Mouse (Mus musculus) spleen, adult 18-20 months (tissue): ENCODE results near the gene Hcn2.
"Not testable (repeated sequence)": the region's sequence is repeated elsewhere in the genome, so short reads cannot be mapped to it uniquely, and the experiment has no call there.

Source experiments
- DNase-seq, 2 experiments: peaks; one replicate each; pipeline ENCODE4 v3.0.0; 2022; ENCODE audit warnings: mixed read lengths in 2 of 2

The Hcn2 gene

GRCm38 (mm10) chr10:79687513-79687912, 28.9 kb upstream of the Hcn2 start:
- DNase-seq = no peak

- DNase-seq = no peak
These were observed 27.7 kb upstream of the Hcn2 start, which contains the start of gene Gzmm for GRCm38 (mm10) chr10:79688720-79689119. Gene Gzmm, plus strand, starts transcription at chr10:79689020.

DNA sequence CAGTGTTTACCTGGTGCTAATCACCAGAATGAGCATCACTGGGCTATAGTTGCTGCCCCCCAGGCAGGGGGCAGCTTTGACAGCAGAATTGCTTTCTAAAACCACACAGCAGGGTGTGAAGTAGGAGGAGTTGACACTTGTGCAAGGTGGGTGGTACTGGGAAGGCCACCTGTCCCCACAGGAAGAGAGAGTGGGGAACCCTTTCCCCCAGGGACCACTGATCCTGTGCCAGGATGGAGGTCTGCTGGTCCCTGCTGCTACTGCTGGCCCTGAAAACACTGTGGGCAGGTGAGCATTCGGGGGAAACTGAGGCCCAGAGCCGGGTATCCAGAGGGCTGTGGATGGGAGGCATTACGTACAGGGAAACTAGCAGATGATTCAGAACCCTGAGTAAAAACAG, 27.3 kb upstream of the Hcn2 start:
- DNase-seq = no peak

GRCm38 (mm10) chr10:79691986-79692548, 24.4 kb upstream of the Hcn2 start:
- DNase-seq = no peak

DNA sequence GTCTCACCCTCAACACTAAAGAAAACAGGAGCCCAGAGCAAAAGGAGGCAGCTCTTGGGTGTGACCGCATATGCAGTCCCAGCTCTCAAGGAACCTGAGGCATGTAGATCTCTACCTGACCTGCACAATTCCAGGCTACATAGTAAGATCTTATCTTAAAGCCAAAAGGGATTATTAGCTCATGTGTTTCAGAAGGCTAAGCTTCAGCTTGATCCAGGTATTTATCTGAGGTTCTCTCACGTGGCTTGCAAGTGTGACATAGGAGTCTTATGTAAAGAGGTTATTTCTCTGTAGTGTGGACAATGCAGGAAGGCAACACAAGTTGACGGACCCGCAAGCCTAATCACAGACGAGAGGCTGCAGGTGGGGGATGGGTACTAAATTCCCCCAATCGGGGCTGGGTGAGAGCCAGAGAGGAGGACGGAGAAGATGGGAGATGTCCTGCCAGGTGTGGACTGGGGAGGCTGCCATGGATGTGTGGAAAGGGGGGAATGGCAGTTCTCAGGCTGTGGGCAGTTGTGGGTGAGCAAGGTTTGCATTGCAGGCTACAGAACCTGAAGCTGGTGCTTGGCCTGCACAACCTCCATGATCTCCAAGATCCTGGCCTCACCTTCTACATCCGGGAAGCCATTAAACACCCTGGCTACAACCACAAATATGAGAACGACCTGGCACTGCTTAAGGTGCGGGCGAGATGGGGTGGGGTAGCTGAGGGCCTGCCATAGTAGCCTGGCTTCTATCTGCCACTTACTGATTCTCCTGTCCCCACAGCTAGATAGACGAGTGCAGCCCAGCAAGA, 22.7 kb upstream of the Hcn2 start:
- no peak for DNase-seq

DNA sequence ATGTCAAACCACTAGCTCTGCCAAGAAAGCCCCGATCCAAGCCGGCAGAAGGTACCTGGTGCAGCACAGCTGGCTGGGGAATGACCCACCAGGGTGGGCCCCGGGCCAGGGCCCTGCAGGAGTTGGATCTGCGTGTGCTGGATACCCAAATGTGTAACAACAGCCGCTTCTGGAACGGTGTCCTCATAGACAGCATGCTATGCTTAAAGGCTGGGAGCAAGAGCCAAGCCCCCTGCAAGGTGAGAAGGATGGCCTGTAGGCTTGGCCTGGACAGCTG, 22.1 kb upstream of the Hcn2 start:
- no peak for DNase-seq

- DNase-seq = peak; percentile 53 to 77
These were observed 21.0 kb upstream of the Hcn2 start for GRCm38 (mm10) chr10:79695231-79696128.

GRCm38 (mm10) chr10:79696129-79696651, 20.2 kb upstream of the Hcn2 start:
- no peak for DNase-seq

GRCm38 (mm10) chr10:79697916-79698315, 18.5 kb upstream of the Hcn2 start:
- no peak for DNase-seq

DNA sequence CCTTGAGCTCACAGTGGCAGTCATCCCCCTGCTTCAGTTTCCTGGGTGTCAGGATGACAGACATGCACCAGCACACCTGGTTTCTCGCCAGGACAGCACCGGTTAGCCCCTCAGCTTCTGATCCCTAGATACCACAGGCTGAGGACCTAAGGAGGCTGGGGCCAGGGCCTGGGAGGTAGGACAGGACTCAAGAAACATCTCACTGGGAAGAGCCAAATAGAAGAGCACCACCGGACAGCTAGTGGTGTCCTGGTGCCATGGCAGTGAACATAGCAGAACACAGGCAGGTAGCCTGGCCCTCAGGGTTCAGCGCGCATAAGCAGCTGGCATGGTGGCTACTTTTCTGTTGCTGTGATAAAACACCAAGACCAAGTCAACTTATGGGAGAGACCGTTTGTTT, 18.0 kb upstream of the Hcn2 start:
- DNase-seq = no peak

DNA sequence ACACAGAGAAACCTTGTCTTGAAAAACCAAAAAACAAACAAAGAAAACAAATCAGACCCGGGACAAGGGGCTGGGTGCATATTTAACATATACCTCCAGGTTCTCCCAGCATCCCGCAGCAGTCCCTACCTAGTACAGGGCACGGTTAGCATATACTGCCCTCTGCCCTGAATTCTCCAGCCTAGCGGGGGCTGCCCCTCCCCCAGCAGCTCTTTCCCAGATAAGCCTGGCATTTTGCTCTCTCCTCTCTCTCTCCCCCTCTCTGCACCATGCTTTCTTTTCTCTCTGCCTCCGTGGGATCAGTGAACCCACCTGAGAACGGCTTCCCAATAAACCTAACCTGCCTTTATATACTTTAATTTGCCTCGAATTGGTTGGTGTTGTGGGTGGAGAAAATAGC, 15.8 kb upstream of the Hcn2 start:
- DNase-seq = no peak

DNA sequence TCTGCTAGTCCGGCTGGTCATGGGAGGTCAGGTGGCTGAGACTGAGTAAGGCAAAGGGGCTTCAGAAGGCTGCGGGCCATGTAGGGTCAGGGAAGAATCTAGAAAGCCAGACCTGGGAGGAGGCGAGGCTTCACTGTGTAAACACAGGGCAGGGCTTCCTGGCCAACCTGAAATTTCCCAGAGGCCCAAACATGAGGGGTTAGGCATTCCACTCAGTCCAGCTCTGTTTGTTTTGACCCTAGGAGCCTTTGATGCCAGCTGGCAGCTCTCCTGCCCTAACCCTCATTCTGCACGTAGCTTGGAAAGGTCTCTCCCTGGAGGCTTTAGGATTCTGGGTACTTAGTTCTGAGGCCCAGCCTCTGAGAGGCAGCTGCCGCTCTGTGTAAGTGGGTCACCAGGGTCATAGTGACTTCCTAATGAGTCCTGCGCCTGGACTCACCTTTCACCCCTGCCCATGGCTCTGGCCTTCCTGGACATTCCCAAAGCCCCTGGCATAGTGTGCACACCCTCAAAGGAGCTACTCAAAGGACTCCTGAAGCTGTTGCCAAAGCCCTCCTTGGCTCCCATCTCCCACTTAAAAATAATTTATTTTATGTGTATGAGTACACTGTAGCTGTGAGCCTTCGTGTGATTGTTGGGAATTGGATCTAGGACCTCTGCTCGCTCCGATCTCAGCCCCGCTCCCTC, 14.8 kb upstream of the Hcn2 start:
- no peak for DNase-seq

DNA sequence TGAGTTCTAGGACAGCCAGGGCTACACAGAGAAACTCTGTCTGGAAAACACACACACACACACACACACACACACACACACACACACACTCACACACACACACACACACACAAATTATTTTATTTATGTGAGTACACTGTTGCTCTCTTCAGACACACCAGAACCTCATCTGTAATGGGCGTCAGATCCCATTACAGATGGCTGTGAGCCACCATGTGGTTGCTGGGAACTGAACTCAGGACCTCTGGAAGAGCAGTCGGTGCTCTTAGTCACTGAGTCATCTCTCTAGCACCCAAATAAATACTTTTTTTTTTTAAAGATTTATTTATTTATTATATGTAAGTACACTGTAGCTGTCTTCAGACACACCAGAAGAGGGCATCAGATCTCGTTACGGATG, 13.5 kb upstream of the Hcn2 start:
- DNase-seq = not testable (repeated sequence)

DNA sequence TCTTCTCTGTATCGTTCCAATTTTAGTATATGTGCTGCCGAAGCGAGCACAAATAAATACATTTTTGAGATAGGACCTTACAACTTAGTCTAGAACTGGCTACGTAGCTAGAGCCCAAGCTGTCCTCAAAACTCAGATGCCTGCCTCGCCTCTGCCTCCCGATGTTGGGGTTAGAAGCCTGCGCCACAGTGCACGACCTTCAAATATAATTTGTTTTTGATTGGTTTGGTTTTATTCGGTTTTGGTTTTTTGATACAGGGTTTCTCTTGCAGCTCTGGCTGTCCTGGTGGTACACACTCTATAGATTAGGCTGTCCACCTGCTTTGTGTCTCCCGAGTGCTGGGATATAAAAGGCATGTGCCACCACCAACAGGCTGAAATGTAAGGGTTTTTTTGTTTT, 12.9 kb upstream of the Hcn2 start:
- DNase-seq = no peak

DNA sequence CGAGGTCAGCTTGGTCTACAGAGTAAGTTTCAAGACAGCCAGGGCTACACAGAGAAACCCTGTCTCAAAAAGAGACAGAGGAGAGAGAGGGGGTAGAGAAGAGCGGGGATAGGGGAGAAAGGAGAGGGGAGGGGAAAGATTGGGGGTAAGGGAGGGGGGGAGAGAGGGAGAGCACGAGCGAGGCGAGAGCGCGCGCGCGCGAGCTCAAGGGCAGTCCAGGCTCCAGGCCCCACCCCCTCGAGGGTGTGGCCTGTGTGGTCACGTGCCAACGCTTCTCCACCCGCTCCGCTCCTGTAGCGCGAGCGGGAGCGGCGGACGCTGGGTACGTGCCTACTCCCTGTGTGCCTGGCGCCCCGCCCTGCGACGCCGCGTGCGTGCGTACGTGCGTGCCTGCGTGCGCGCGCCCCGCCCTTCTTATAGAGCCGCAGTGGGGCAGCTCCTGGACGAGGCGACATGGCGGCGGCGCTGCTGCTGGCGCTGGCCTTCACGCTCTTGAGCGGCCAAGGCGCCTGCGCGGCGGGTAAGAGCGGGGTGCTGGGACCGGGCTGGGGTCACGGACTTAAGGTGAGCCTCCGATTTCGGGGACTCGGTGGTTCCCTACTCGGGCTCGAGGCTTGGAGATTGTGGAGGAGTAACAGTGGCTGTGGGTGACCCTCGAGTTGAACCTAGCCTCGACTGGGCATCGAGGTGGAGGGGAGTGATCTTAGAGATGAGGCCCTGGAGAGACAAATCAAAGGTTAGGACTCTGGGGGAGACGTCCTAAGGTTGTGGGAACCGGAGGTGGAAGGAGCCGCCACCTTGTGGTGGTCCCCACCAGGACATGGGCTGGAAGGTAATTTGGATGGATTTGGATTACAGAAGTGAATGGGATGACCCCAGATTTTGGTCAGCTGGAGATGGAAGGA, 12.1 kb upstream of the Hcn2 start, which contains the start of gene Bsg:
Bsg (plus strand) TSS at position 427 of the 905 bp plus-strand sequence.
- DNase-seq = peak; percentile 97 to 98

DNA sequence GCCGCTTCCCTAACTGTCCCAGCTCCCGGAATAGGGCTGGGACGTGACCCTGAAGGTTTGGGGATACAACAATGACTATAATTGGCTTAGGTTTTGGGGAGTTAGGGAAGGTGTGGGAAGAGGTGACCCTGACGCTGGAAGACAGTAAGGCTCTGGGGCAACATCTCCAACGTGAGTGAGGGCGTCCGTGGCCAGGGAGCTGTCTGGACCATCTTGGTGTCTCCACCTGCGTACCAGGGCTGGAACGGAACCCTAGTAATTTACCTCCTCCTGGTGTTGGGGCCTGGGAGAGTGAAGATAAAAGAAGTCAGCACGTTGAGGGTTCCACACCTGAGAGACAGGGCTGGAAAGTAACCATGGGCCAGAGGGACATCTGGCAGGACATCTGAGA, 11.5 kb upstream of the Hcn2 start:
- DNase-seq = no peak

DNA sequence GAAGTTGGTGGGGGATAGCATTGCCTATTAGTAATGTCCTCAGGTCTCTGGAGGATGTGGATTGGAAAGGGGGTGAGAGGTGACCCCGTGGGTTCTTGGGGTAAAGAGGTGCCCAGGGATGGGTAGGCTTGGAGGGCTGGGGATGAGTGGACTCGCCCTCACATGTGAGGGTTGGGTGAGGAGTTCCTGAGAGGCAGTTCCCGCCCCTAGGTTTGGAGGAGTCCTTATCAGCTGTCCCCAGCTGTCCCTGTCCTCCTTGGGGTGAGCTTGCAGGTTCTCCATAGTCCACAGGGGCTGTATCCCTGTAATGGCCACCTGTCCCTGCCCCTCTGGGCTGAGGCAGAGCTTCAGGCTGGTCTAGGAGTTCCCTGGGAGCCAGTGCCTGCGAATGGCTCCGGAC, 10.5 kb upstream of the Hcn2 start:
- no peak for DNase-seq

- no peak for DNase-seq
These were observed 9.9 kb upstream of the Hcn2 start for GRCm38 (mm10) chr10:79706406-79707094.

- no peak for DNase-seq
These were observed 9.3 kb upstream of the Hcn2 start for GRCm38 (mm10) chr10:79707162-79707561.

GRCm38 (mm10) chr10:79707759-79708158, 8.7 kb upstream of the Hcn2 start:
- no peak for DNase-seq

DNA sequence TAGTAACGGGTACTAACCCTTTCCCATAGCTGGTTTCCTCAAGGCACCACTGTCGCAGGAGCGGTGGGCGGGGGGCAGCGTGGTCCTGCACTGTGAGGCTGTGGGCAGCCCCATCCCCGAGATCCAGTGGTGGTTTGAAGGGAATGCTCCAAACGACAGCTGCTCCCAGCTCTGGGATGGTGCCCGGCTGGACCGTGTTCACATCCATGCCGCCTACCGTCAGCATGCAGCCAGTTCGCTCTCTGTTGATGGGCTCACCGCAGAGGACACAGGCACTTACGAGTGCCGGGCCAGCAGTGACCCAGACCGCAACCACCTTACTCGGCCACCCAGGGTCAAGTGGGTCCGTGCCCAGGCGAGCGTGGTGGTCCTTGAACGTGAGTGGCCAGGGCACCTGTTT, 7.8 kb upstream of the Hcn2 start:
- no peak for DNase-seq
